Mouse (Mus musculus) ovary, adult 10 weeks (tissue): Measurements from ENCODE around the gene Dnah7c. TPM values are rescaled to one million over a fixed set of nuclear protein-coding genes. Genes with fewer than 3 reads are reported as not detected.

Source experiments
- polyA plus RNA-seq: library from polyadenylated mRNA; stranded (reverse); fragments of 350-450 nt; fragmentation: Illumina TruSeq; extraction: RNeasy Lipid Tissue Mini Kit (QIAGEN cat#74804); gene quantifications from one replicate; pipeline ENCODE4 v1.2.3, GENCODE M21; 2014

Dnah7c gene
- polyA plus RNA-seq = 7.8 TPM

DNA sequence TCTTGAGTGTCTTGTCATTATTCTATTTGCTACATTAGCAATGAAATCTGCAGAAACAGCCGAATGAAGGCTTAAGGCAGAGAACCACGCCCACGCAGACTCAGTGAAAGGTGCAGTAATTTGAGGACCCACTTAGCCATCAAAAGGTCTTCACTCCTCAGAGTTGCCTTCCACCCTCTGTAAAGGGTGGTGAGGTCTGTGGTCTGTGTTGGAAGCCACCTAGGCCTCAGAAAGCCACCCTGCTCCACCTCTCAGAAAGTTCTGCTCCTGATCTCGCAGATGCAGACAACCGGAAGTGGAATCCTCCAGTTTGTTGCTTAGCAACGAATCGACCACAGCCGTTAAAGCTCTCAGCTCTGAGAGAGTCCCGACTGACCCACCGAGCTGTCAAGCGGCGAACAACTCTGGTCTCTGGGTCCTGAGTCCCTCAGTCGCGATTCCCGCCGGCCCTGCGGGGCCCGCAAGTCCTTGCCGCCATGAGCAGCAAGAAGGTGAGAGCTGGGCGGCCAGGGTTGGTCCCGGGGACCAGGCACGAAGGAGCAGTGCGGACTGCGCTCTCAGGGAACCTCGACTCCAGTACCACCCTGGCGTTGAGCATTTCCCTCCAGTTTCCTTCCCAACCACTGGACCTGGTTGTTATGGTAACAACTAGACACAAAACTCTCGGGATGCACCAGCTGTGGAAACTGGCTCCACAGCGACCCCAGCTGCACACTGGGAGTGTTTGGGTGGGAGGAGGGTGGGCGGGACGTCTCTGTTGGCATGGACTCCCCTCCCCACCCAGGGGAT, at the start of gene Dnah7c:
Gene Dnah7c (plus strand): TSS at position 456 of the 789 bp plus-strand sequence.

